Mouse (Mus musculus): ENCODE data around the gene Olfr616.
"Not testable (repeated sequence)": the region's sequence is repeated elsewhere in the genome, so short reads cannot be mapped to it uniquely, and the experiment has no call there.

Gene Olfr616

GRCm38 (mm10) chr7:103569043-103569442 is at the start of gene Olfr616:
Gene Olfr616 (minus strand): TSS chr7:103569143.
- DNase-seq (ENCODE audit: inconsistent age in 2 of 2, low spot score in 1 of 2) = no peak

- DNase-seq (ENCODE audit: inconsistent age in 2 of 2, low spot score in 1 of 2) = no peak
Observed at GRCm38 (mm10) chr7:103612434-103612833, 43.5 kb upstream of the Olfr616 start, which contains the start of gene Olfr620. Gene Olfr620 (minus strand): TSS chr7:103612534.

- DNase-seq (ENCODE audit: inconsistent age in 2 of 2, low spot score in 1 of 2) = no peak
Observed at GRCm38 (mm10) chr7:103607425-103607824, 38.5 kb upstream of the Olfr616 start.

- no peak for DNase-seq (ENCODE audit: inconsistent age in 2 of 2, low spot score in 1 of 2)
Observed at GRCm38 (mm10) chr7:103600275-103600674, 31.3 kb upstream of the Olfr616 start, which contains the start of gene Olfr619. Gene Olfr619 (plus strand): TSS chr7:103600575.

GRCm38 (mm10) chr7:103589803-103590202 is 20.9 kb upstream of the Olfr616 start, which contains the start of gene Olfr618:
Gene Olfr618 (plus strand): TSS chr7:103590103.
- DNase-seq (ENCODE audit: inconsistent age in 2 of 2, low spot score in 1 of 2) = no peak

GRCm38 (mm10) chr7:103572761-103573160 is 3.8 kb upstream of the Olfr616 start, which contains the start of gene Olfr617:
Gene Olfr617 (plus strand): TSS chr7:103573061.
- DNase-seq (ENCODE audit: inconsistent age in 2 of 2, low spot score in 1 of 2) = no peak

GRCm38 (mm10) chr7:103555779-103556178 is 13.2 kb downstream of the Olfr616 start, which contains the start of gene Olfr615:
Gene Olfr615 (plus strand): TSS chr7:103556079.
- no peak for DNase-seq (ENCODE audit: inconsistent age in 2 of 2, low spot score in 1 of 2)

GRCm38 (mm10) chr7:103547774-103548173 is 21.2 kb downstream of the Olfr616 start, which contains the start of gene Olfr613:
Gene Olfr613 (plus strand): TSS chr7:103548074.
- no peak for DNase-seq (ENCODE audit: inconsistent age in 2 of 2, low spot score in 1 of 2)

- not testable (repeated sequence) for DNase-seq (ENCODE audit: inconsistent age in 2 of 2, low spot score in 1 of 2)
Observed at GRCm38 (mm10) chr7:103542617-103543016, 26.3 kb downstream of the Olfr616 start, which contains the start of gene Olfr612. Gene Olfr612 (minus strand): TSS chr7:103542717.

GRCm38 (mm10) chr7:103520746-103521145 is 48.2 kb downstream of the Olfr616 start, which contains the start of gene Olfr611:
Gene Olfr611 (minus strand): TSS chr7:103520846.
- DNase-seq (ENCODE audit: inconsistent age in 2 of 2, low spot score in 1 of 2) = not testable (repeated sequence)
